Mouse (Mus musculus) liver, embryonic 14.5 days (tissue): ENCODE measurements around the gene Odf3l1.

Experiments
- CTCF ChIP-seq: IDR thresholded peaks from 2 replicates; pipeline ENCODE4 v1.5.1; 2016; ENCODE audit warnings: antibody characterized with exemption, low read depth, control low read depth
- EP300 ChIP-seq: IDR thresholded peaks from 2 replicates; pipeline ENCODE4 v1.6.1; 2016; ENCODE audit warnings: antibody characterized with exemption, low read depth

DNA sequence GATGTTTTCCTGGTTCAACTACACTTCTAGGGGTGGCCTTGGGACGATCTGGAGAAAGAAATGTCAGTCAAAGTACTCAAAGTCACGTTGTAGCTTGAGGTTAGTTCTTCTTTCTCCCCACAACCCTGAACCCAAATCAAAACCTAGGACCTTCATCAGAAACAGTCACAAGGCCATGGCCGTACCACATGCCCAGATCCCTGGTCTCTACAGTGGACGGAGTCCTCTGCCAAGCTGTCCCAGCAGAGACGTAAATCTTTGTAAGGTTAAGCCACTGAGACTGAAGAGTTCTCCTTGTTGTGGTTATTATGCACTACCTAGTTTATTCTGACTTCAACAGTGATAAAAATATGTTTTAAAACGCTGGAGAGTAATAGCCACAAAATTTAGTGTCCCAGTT lies 35.6 kb downstream of the Odf3l1 start:
- TF ChIP-seq CTCF (no peak), EP300 (no peak)
